In the genomic region with DNA sequence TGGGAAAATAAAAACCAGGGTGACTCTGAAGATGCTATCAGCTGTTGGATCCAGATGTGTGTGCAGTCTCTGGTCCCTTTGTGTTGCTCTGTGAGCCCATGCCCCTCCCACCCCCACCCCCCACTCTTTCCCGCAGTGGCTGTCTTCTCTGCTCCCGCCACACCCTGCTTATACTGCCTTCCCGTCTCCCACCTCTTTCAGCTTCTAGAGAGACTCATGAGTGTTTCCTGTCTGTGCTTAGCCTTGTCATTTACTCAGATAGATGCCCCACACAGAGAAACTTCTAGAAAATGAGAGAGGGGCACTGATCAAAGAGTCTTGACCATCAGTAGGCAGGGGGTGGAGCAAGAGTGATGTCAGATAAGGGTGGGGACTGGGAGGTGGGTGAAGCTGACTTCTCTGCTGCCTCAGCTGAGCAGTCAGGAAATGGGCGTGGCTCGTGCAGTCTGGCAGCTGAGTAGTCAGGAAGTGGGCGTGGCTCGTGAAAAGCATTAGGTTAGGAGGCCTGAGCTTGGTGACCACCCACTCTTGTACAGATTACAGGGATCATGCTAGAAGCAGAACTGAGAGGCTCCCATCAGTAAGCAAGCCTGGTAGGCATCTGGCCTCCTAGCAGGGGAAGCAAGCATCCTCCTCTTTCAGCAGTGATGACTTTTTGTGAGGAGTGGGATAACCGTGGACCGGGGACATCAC, we compare ENCODE assay signal across 8 mouse cellular contexts. TPM values are rescaled to one million over a fixed set of nuclear protein-coding genes. Genes with fewer than 3 reads are reported as not detected.
DNase-seq lines count a peak whose midpoint lies in the region; ATAC-seq and TF ChIP-seq lines count a peak whose summit lies in the region.

No protein-coding gene starts in this region.

- no peak overlapping the region for H3K4me3 ChIP-seq in hindbrain, embryonic 14.5 days (replicated peaks; ENCODE audit: low read length)

- H3K36me3 ChIP-seq in hindbrain, embryonic 14.5 days (replicated peaks; ENCODE audit: control insufficient read depth, insufficient read depth) = peaks cover 67% of the 10 kb centered on the region

- intact Hi-C loops in left cerebral cortex, postnatal 25 days (cut with DNase I) = loop anchor here (1.0 to 5.0 kb wide), 3 partner anchors 60 to 258 kb away; a partner anchor contains a TSS

- no peaks in the 10 kb centered on the region for H3K9me3 ChIP-seq in hindbrain, embryonic 14.5 days (ENCODE audit: control insufficient read depth, low read length)

- no peak for TF ChIP-seq CTCF in brain, embryonic 14.5 days (IDR thresholded peaks at IDR 0.05; ENCODE audit: borderline replicate concordance, extremely low read depth, insufficient read depth, insufficient read length)

- peak overlapping the region; percentile 4; the same call in 1 of the 2 replicates for H3K4me2 ChIP-seq in hindbrain, embryonic 14.5 days (replicated peaks)

- WGBS in hindbrain, embryonic 14.5 days = 30% methylated on average over 9 of the region's 9 CpGs

- H3K27me3 ChIP-seq in hindbrain, embryonic 14.5 days (ENCODE audit: control insufficient read depth, insufficient read depth, low read length) = no peaks in the 10 kb centered on the region

- no peak overlapping the region for H3K9ac ChIP-seq in hindbrain, embryonic 14.5 days

- no peak for TF ChIP-seq POLR2A in brain, embryonic 14.5 days (IDR thresholded peaks at IDR 0.05; ENCODE audit: borderline replicate concordance, extremely low read depth, insufficient read depth, insufficient read length, poor library complexity, severe bottlenecking)

- no peaks in the 10 kb centered on the region for H3K4me1 ChIP-seq in hindbrain, embryonic 14.5 days (replicated peaks; ENCODE audit: control insufficient read depth, insufficient read depth, low read length)

- DNase-seq in Muller cell, postnatal 12 days (ENCODE audit: inconsistent ontology term) = peak; percentile 76
- DNase-seq in brain, embryonic 14.5 days (ENCODE audit: low read depth) = peak; percentile 68
- DNase-seq in gastrocnemius, adult 18-20 months (ENCODE audit: low spot score) = peak; percentile 82
- DNase-seq in hindbrain, embryonic 14.5 days (ENCODE audit: low spot score) = peak; percentile 42
- peak; percentile 52 to 73 for DNase-seq in left cerebral cortex, postnatal 25 days (ENCODE audit: low spot score in 2 of 2)
- DNase-seq in right cerebral cortex, postnatal 25 days = peak; percentile 51
- no peak for DNase-seq in cerebellum, postnatal 14 days

- ATAC-seq in hindbrain, embryonic 14.5 days (ENCODE audit: low FRiP score) = peak; percentile 37; the same call in 1 of the 2 replicates
- peak; percentile 82 for ATAC-seq in megakaryocyte-erythroid progenitor cell, adult 5-6 weeks (replicated peaks; ENCODE audit: low FRiP score, low TSS enrichment, poor library complexity, severe bottlenecking)

- no peak overlapping the region for H3K27ac ChIP-seq in hindbrain, embryonic 14.5 days

RNA-seq across cellular contexts. Expression of a gene that starts 48.4 kb away (rescaled TPM):
- polyA plus RNA-seq in brain, embryonic 14.5 days (2012; rRNA removed) = not detected in 2 replicates
- total RNA-seq in gastrocnemius, adult 18-20 months (2021) = not detected
- not detected in 2 replicates for polyA plus RNA-seq in hindbrain, embryonic 14.5 days (2014; fragmentation: Nextera tagmentation; extraction: Ambion mirVana)
- not detected for total RNA-seq in left cerebral cortex, postnatal 25 days (2021)
- not detected in 2 replicates for total RNA-seq in megakaryocyte-erythroid progenitor cell, adult 5-6 weeks (2014; fragmentation: Nextera tagmentation)
- total RNA-seq in megakaryocyte-erythroid progenitor cell, adult 5-6 weeks (2017) = not detected in 2 replicates

Comparison
In these comparisons a context has a peak if more than half of its experiments do, and no peak if none do; other contexts are left out.
1. DNase-seq: peak in Muller cell, postnatal 12 days (single experiment), brain, embryonic 14.5 days (single experiment), gastrocnemius, adult 18-20 months (single experiment), hindbrain, embryonic 14.5 days (single experiment), left cerebral cortex, postnatal 25 days (2 of 2) and right cerebral cortex, postnatal 25 days (single experiment); none in cerebellum, postnatal 14 days (0 of 2).